Mouse (Mus musculus): ENCODE results near the gene Hoxa9.
A peak's percentile ranks its signal among the peaks of the same experiment; 100 is the strongest.

Hoxa9 gene

DNA sequence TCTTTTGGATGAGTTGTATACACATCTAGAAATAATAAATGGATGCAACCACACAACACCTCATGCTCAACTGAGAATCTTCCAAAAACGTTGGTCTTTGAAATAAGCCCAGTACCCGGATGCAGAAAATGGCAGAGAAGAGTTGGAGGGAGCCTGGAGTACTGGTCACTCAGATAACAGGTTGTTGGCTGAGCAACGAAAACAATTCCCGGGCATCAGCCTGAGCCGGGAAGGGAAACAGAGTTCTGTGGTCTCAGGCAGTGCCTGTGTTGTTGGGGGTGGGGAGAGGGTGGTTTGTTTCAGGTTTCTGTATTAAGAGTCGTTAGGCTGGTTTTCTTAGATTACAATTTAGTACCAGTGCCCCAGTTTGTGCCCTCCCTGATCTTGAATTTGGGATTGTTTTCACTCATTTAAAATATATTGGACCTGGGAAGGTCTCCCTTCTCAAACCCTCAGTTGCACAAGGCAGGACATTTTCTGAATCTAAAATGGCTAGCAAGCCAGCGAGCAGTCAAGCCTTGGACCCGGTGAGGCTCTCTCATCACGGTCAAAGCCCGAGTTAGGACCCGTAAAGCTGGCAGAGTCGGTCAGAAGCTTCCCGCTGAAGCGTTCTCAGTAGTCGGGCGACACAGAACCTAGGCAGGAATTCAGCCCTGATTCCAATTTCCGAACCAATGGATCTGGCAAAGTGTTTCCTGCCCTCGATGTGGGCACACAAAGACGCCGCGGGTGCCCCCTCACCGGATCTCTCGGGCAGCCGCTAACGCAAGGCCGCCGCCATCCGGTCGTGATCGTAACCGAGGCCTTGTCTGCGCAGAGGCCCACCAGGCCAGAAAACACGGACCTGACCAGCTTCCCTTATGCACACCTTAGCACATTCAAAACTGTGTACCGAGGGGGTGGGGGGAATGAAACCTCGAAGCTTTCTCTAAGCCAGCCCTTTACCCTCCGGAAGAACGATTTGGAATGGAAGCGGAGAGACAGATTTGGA lies 2.1 kb downstream of the Hoxa9 start:
- DNase-seq (ENCODE audit: low read depth): no peak

DNA sequence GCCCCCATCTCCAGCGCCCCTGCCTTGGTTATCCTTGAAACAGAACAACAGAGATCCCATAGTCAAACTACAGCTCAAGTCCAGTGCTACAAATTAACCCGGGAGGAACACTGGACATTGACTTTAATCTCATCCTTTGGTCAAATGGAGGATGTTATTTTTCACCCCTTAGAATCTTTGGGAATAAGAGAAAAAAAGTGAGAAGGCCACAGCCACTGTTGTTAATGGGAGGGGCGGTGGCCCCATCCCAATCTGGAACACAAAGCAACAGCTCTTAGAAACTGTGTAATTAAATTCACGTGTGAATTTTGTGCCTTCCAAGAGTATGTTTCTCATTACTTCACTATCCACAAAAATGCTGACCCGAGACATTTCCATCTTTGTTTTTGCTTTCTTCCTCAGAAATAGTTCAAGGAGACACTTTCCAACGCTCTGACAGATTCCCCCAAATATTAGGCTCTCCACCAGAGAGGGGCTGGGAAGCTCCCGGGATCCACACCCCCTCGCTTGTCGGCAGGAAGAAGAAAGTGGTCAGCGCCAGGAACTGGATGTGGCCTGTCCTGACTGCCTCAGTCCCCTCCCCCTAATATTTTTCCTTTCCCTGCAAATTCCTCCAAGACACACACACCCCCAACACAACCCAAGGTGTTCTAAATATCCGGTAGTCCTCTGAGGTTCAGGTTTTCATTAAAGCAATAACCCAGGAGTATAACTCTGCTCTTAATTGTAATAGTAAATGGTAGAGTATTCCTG lies 3.2 kb downstream of the Hoxa9 start:
- DNase-seq (ENCODE audit: low read depth): no peak

DNA sequence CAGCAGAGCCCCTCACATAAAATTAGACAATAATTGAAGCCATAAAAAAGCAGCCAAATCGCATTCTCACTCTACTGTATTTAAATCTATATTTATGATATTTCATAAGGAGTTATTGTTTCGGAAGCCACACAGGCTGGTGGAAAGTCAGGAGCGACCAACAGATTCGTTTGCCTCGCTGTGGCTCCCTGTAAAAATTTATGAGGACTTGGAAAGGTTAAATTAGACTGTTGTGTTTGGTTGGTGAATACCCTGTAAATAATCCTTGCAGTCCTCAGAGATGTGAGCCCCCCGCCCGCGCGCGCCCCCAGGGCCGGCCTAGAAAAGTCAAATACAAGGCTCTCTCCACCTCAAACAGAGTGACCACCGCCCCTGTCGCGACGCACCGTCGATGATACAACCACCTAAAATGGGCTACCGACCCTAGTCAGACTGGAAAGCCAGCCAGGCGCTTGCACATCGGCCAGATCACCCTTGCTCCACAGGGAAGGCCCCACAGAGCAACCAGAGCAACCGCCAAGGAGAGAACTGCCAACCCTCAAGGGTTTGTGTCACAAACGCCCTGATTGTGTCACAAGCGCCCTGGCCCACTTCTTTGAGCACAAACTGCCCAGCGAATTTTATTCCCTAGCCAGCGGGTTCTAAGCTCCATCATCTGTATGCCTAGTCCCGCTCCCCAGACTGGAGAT lies 4.2 kb downstream of the Hoxa9 start:
- no peak for DNase-seq (ENCODE audit: low read depth)

DNA sequence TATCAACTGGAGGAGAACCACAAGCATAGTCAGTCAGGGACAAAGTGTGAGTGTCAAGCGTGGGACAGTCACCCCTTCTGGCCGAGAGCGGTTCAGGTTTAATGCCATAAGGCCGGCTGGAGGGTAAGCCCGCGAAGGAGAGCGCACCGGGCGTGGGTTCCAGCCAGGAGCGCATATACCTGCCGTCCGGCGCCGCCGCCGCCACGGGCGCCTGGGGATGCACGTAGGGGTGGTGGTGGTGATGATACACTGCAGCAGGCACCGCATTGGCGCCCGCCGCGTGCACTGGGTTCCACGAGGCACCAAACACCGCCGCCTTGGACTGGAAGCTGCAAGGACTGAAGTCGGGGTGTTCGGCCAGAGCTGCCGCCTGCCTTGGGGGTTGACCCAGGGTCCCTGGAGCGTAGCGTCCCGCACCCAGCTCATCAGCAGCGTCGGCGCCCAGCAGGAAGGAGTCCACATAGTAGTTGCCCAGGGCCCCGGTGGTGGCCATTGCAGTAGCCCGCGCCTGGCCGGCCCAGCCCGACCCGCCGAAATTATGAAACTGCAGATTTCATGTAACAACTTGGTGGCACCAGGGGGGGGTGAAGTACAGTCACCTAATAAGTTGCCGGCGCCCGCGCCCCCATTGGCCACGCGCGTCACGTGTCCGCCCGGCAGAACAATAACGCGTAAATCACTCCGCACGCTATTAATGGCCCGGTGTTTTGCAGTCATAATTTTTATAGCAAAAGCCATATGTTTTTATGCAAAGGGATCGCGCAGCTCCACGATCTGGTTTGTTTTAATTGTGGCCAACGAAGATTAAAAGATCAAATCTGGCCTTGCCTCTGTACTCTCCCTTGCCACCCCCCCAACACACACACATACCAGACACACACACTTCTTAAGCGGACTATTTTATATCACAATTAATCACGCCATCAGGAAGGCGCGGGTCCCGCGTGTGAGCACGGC lies 5.0 kb downstream of the Hoxa9 start:
- no peak for DNase-seq (ENCODE audit: low read depth)

GRCm38 (mm10) chr6:52224895-52225611 lies 5.8 kb downstream of the Hoxa9 start:
- DNase-seq (ENCODE audit: low read depth): no peak

DNA sequence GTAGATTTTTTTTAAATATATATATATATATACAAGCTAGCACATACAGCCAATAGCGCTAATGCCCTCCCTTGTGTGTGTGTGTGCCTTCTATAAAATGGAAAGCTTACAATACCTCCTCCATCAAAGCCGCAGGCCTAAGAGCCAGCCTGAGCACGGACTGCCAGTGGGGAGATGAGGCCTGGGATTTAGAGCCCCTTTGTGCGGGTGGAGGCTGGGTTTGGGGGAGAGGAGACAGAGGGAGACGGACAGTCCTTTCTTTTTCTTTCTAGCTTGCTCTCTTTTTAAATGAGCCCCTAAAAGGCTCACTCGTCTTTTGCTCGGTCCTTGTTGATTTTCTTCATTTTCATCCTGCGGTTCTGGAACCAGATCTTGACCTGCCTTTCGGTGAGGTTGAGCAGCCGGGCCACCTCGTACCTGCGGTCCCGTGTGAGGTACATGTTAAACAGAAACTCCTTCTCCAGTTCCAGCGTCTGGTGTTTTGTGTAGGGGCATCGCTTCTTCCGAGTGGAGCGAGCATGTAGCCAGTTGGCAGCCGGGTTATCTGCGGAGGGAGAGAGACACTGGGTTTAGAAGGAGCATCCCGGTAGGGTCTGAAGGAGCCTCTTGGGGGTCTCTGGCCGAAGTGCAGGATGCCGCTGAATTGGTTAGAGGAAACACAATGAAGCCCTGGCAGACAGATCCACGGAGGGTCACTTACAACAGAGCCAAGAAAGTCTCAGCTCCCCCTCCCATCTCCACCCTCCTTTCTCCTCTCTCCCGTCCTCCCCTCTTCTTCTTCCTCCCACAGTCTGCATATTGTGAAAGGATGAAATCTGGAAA lies 6.7 kb downstream of the Hoxa9 start:
- DNase-seq (ENCODE audit: low read depth): no peak

DNA sequence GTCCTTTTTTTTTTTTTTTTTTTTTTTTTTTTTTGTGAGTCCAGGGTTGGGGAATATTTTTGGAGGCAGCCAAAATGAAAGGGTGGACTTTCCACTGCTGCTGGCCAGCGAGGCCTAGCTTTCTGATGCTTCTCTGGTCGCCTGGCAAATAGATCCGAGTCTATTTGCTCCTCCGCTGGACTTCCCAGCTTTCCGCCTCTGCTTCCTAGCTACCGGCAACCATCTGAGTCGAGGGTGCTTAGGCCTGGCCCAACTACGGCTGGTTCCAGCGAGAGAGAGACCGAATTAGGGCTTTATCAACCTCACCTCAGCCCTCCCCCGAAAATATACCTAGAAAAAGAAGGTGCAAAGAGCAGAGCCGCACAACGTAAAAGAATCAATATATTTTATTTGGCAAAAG lies 8.2 kb downstream of the Hoxa9 start:
- no peak for DNase-seq (ENCODE audit: low read depth)

GRCm38 (mm10) chr6:52221993-52222685 lies 8.8 kb downstream of the Hoxa9 start:
- no peak for DNase-seq (ENCODE audit: low read depth)

DNA sequence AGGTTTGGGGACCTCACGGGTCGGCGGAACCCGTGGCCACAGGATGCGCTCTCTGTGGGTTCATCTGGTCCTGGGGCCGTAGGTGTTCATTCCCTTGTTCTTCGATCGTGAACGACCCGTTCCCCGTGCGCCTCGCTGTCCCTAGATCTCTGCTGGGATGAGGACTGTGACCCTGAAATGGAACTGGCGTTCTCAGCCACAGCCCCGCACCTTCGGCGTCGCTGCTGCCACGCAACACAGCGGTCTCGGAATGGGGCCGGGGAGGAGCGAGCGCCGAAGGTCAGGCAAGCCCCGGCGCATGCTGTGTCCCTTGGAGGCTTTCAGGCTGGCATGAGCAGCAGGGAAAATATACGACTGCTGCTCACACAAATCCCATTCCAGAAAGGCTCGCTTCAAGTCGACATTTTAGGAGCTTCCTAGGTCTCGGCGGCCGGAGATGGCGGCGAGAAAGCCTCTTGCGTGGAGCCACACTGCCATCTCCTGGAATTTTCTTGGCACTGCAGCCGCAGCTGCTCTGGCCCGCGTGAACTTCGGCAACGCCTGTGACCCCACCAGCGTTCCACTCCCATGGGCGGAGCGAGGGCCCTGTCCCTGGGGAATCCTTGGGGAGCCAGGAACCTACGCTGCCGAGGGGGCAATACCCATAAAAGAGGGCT lies 9.4 kb downstream of the Hoxa9 start, which contains the start of gene Hoxa7:
Hoxa7 (minus strand) TSS at position 518 of the 656 bp plus-strand sequence.
- peak; percentile 59 for DNase-seq (ENCODE audit: low read depth)

GRCm38 (mm10) chr6:52220865-52221310 lies 10.0 kb downstream of the Hoxa9 start:
- no peak for DNase-seq (ENCODE audit: low read depth)

GRCm38 (mm10) chr6:52220003-52220864 lies 10.7 kb downstream of the Hoxa9 start:
- no peak for DNase-seq (ENCODE audit: low read depth)

- no peak for DNase-seq (ENCODE audit: low read depth)
These were observed 11.5 kb downstream of the Hoxa9 start for GRCm38 (mm10) chr6:52219234-52219942.

- DNase-seq (ENCODE audit: low read depth): no peak
These were observed 12.2 kb downstream of the Hoxa9 start for GRCm38 (mm10) chr6:52218643-52219215.

DNA sequence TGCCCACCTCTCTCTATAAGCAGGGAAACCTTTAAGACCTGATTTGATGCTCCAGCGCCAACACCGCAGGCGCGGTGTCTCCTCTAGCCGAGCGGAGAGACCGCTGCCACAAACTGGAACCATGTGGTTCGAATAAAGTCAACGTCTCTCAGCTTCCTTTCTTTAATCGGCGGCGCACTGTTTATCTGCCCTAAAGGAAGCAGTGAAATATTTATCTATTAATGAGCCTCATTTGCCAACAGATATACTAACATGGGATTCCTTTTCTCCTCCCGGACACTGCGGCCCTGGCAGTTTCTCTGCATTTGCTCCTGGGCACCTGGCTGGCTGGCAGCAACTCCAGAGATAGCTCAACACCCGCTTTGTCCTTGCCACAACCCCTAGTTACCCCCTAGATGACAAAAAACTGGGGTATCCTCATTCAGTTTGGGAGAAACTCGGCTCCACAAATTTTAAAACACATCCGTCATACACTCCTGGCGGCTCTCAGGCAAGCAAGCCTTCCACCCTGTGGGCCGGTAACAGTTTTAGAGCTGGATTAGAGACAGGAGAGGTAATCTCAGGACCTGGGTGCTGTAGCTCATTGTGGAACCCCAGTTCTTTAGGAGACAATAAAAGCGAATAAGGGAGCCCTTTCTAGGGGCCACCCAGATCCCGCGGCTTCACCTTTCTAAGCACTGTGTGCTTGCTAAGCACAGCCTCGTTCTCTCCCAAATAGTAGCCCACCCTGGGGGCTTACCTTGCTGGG lies 12.8 kb downstream of the Hoxa9 start:
- no peak for DNase-seq (ENCODE audit: low read depth)

DNA sequence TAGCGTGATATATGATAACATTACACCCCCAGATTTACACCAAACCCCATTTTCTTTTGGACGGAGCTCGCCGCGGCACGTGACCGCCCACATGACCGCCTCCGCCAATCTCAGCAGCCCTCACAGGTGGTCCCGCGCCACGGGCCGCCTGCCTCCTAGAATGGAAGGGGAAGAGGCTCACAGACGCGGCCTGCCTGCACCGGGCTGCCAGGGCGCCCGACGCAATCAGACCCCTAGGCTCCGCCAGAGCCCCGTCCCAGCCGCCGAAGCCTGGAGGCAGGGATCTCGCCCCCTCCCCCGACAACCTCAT lies 13.5 kb downstream of the Hoxa9 start:
- DNase-seq (ENCODE audit: low read depth): no peak
